Mouse (Mus musculus): ENCODE data around the gene Coil.

DNA sequence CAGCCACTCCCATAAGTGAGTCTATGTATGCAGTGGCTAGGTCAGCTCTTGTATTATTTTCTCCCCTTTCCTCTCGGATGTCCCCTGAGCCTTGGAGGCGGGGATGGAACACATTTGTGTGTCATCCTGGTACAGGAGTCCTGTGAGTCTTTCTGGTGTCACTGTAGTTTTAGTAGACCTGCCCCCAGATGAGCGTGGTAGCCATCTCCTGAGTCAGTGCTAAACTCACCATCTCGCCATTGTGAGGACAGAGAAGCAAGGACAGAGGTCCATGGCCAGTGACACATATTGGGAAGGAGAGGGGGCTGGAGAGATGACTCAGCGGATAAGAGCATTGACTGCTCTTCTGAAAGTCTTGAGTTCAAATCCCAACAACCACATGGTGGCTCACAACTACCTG, 7.1 kb downstream of the Coil start:
- no peak for TF ChIP-seq POLR2A (IDR thresholded peaks at IDR 0.05; ENCODE audit: control insufficient read depth, extremely low read depth, insufficient read depth, low read length, poor library complexity)
- TF ChIP-seq CTCF (IDR thresholded peaks at IDR 0.05; ENCODE audit: borderline replicate concordance, control insufficient read depth, extremely low read depth, insufficient read depth, low read length, poor library complexity) = no peak

All from thymus, adult 2 months (tissue).